8 mouse cellular contexts compared by ENCODE assay signal in genomic region chr19:5965280-5965679, GRCm38 (mm10). TPM values are rescaled to one million over a fixed set of nuclear protein-coding genes. Genes with fewer than 3 reads are reported as not detected.
A peak's percentile ranks its signal among the peaks of the same experiment; 100 is the strongest.
DNase-seq lines count a peak whose midpoint lies in the region; ATAC-seq and TF ChIP-seq lines count a peak whose summit lies in the region.

No protein-coding gene starts in this region.

- peak; percentile 76 to 86 for DNase-seq in adrenal gland, postnatal 36 days
- DNase-seq in left cerebral cortex, adult 2 months (ENCODE audit: extremely low spot score in 1 of 2, low spot score in 2 of 2) = peak; percentile 58 to 66
- DNase-seq in spleen, adult 12 weeks (ENCODE audit: low spot score) = peak; percentile 77

- intact Hi-C loops in left cerebral cortex, adult 2 months (cut with DNase I) = loop anchor here (1.0 to 2.0 kb wide), 3 partner anchors 53 to 162 kb away; partner anchors contain the start of gene Syvn1

- no peak overlapping the region for H3K9ac ChIP-seq in forebrain, embryonic 12.5 days
- no peak overlapping the region for H3K9ac ChIP-seq in forebrain, embryonic 13.5 days

- H3K36me3 ChIP-seq in forebrain, embryonic 12.5 days (replicated peaks) = peaks cover 13% of the 10 kb centered on the region
- peaks cover 8% of the 10 kb centered on the region; the same call in 1 of the 2 replicates for H3K36me3 ChIP-seq in forebrain, embryonic 13.5 days (ENCODE audit: poor library complexity, severe bottlenecking)

- H3K27ac ChIP-seq in forebrain, embryonic 12.5 days = no peak overlapping the region
- no peak overlapping the region for H3K27ac ChIP-seq in forebrain, embryonic 13.5 days
- no peak overlapping the region for H3K27ac ChIP-seq in embryonic fibroblast, embryonic 13.5 days (ENCODE audit: insufficient read depth, low read length)
- H3K27ac ChIP-seq in left cerebral cortex, adult 2 months = no peak overlapping the region

- 12% methylated on average over 4 of the region's 4 CpGs for WGBS in forebrain, embryonic 12.5 days
- 12% methylated on average over 4 of the region's 4 CpGs for WGBS in forebrain, embryonic 13.5 days

- H3K4me1 ChIP-seq in forebrain, embryonic 12.5 days = peaks cover 27% of the 10 kb centered on the region
- peaks cover 31% of the 10 kb centered on the region for H3K4me1 ChIP-seq in forebrain, embryonic 13.5 days
- H3K4me1 ChIP-seq in embryonic fibroblast, embryonic 13.5 days (ENCODE audit: control insufficient read depth, insufficient read depth, low read length) = no peaks in the 10 kb centered on the region

- TF ChIP-seq CTCF in embryonic fibroblast, embryonic 13.5 days (IDR thresholded peaks at IDR 0.05; ENCODE audit: borderline replicate concordance, insufficient read depth, low read length) = peak; percentile 87
- TF ChIP-seq CTCF in left cerebral cortex, adult 2 months (IDR thresholded peaks at IDR 0.05) = peak; percentile 85

- TF ChIP-seq POLR2A in embryonic fibroblast, embryonic 13.5 days (IDR thresholded peaks at IDR 0.05; ENCODE audit: low read depth, low read length) = no peak

- H3K27me3 ChIP-seq in forebrain, embryonic 12.5 days = no peaks in the 10 kb centered on the region
- no peaks in the 10 kb centered on the region for H3K27me3 ChIP-seq in forebrain, embryonic 13.5 days

- H3K4me3 ChIP-seq in forebrain, embryonic 12.5 days (replicated peaks) = no peak overlapping the region
- H3K4me3 ChIP-seq in forebrain, embryonic 13.5 days = no peak overlapping the region
- no peak overlapping the region for H3K4me3 ChIP-seq in embryonic fibroblast, embryonic 13.5 days (ENCODE audit: insufficient read depth, low read length)
- no peak overlapping the region for H3K4me3 ChIP-seq in left cerebral cortex, adult 2 months

- no peak overlapping the region for H3K4me2 ChIP-seq in forebrain, embryonic 12.5 days
- no peak overlapping the region for H3K4me2 ChIP-seq in forebrain, embryonic 13.5 days

- no peaks in the 10 kb centered on the region for H3K9me3 ChIP-seq in forebrain, embryonic 12.5 days
- H3K9me3 ChIP-seq in forebrain, embryonic 13.5 days (replicated peaks) = no peaks in the 10 kb centered on the region

- peak; percentile 67; the same call in 1 of the 2 replicates for ATAC-seq in forebrain, embryonic 12.5 days (ENCODE audit: low FRiP score)
- no peak for ATAC-seq in forebrain, embryonic 13.5 days
- ATAC-seq in hematopoietic stem cell, adult 5-6 weeks (replicated peaks in 1 of 2; ENCODE audit: insufficient read depth in 1 of 2, low FRiP score in 2 of 2, low TSS enrichment in 1 of 2, low read depth in 1 of 2, poor library complexity in 2 of 2, severe bottlenecking in 2 of 2) = peak; percentile 78 to 81
- peak; percentile 70 for ATAC-seq in megakaryocyte, adult 5-6 weeks (ENCODE audit: poor library complexity, severe bottlenecking)

RNA-seq across cellular contexts. Expression of gene Pola2, which starts 1.3 kb away (rescaled TPM):
- 76.8 and 80.4 TPM in 2 replicates for polyA plus RNA-seq in forebrain, embryonic 12.5 days (2016; fragmentation: Nextera tagmentation; extraction: Ambion mirVana)
- polyA plus RNA-seq in forebrain, embryonic 13.5 days (2015; fragmentation: Nextera tagmentation; extraction: Ambion mirVana) = 52.6 and 55.9 TPM in 2 replicates
- 10 to 100 TPM; 22.9 to 23.7 TPM for total RNA-seq in adrenal gland, postnatal 36 days (2021)
- 19.7 and 29.7 TPM in 2 replicates for polyA plus RNA-seq in embryonic fibroblast, embryonic 13.5 days (2011; ENCODE audit: insufficient read length, low read depth, missing spikeins)
- 39.6 and 68.5 TPM in 2 replicates for total RNA-seq in hematopoietic stem cell, adult 5-6 weeks (2017)
- 1 to 10 TPM; 5.0 to 6.4 TPM for total RNA-seq in left cerebral cortex, adult 2 months (2021)
- total RNA-seq in megakaryocyte, adult 5-6 weeks (2015) = 36.9 and 37.7 TPM in 2 replicates
- total RNA-seq in megakaryocyte, adult 5-6 weeks (2017) = 29.0 and 33.7 TPM in 2 replicates

RNA-seq across cellular contexts. Expression of gene Slc22a20, which starts 20.7 kb away (rescaled TPM):
- polyA plus RNA-seq in forebrain, embryonic 12.5 days (2016; fragmentation: Nextera tagmentation; extraction: Ambion mirVana) = not detected in 2 replicates
- not detected in 2 replicates for polyA plus RNA-seq in forebrain, embryonic 13.5 days (2015; fragmentation: Nextera tagmentation; extraction: Ambion mirVana)
- total RNA-seq in adrenal gland, postnatal 36 days (2021) = not detected
- not detected in 2 replicates for polyA plus RNA-seq in embryonic fibroblast, embryonic 13.5 days (2011; ENCODE audit: insufficient read length, low read depth, missing spikeins)
- not detected in 2 replicates for total RNA-seq in hematopoietic stem cell, adult 5-6 weeks (2017)
- total RNA-seq in left cerebral cortex, adult 2 months (2021) = not detected
- 0.16 and 0.20 TPM in 2 replicates for total RNA-seq in megakaryocyte, adult 5-6 weeks (2015)
- total RNA-seq in megakaryocyte, adult 5-6 weeks (2017) = 1.1 and 1.2 TPM in 2 replicates

RNA-seq across cellular contexts. Expression of gene Cdc42ep2, which starts 40.7 kb away (rescaled TPM):
- 2.2 TPM in 2 replicates for polyA plus RNA-seq in forebrain, embryonic 12.5 days (2016; fragmentation: Nextera tagmentation; extraction: Ambion mirVana)
- polyA plus RNA-seq in forebrain, embryonic 13.5 days (2015; fragmentation: Nextera tagmentation; extraction: Ambion mirVana) = 4.2 and 4.6 TPM in 2 replicates
- total RNA-seq in adrenal gland, postnatal 36 days (2021) = 1 to 10 TPM; 6.0 to 6.2 TPM
- 10.4 and 12.1 TPM in 2 replicates for polyA plus RNA-seq in embryonic fibroblast, embryonic 13.5 days (2011; ENCODE audit: insufficient read length, low read depth, missing spikeins)
- 0.25 TPM in 1 of 2 replicates, not detected in the other for total RNA-seq in hematopoietic stem cell, adult 5-6 weeks (2017)
- 1 to 10 TPM; 4.7 to 4.9 TPM for total RNA-seq in left cerebral cortex, adult 2 months (2021)
- 3.0 and 3.4 TPM in 2 replicates for total RNA-seq in megakaryocyte, adult 5-6 weeks (2015)
- total RNA-seq in megakaryocyte, adult 5-6 weeks (2017) = 1.7 and 1.9 TPM in 2 replicates

RNA-seq across cellular contexts. Expression of gene Capn1, which starts 50.4 kb away (rescaled TPM):
- polyA plus RNA-seq in forebrain, embryonic 12.5 days (2016; fragmentation: Nextera tagmentation; extraction: Ambion mirVana) = 2.0 and 3.2 TPM in 2 replicates
- polyA plus RNA-seq in forebrain, embryonic 13.5 days (2015; fragmentation: Nextera tagmentation; extraction: Ambion mirVana) = 1.0 and 1.1 TPM in 2 replicates
- 10 to 100 TPM; 27.9 to 35.6 TPM for total RNA-seq in adrenal gland, postnatal 36 days (2021)
- 46.5 and 57.1 TPM in 2 replicates for polyA plus RNA-seq in embryonic fibroblast, embryonic 13.5 days (2011; ENCODE audit: insufficient read length, low read depth, missing spikeins)
- total RNA-seq in hematopoietic stem cell, adult 5-6 weeks (2017) = 32.4 and 37.5 TPM in 2 replicates
- 10 to 100 TPM; 20.8 to 23.1 TPM for total RNA-seq in left cerebral cortex, adult 2 months (2021)
- total RNA-seq in megakaryocyte, adult 5-6 weeks (2015) = 31.1 and 32.2 TPM in 2 replicates
- total RNA-seq in megakaryocyte, adult 5-6 weeks (2017) = 53.7 and 54.8 TPM in 2 replicates

RNA-seq across cellular contexts. Expression of gene Dpf2, which starts 52.5 kb away (rescaled TPM):
- polyA plus RNA-seq in forebrain, embryonic 12.5 days (2016; fragmentation: Nextera tagmentation; extraction: Ambion mirVana) = 184 and 203 TPM in 2 replicates
- 147 and 169 TPM in 2 replicates for polyA plus RNA-seq in forebrain, embryonic 13.5 days (2015; fragmentation: Nextera tagmentation; extraction: Ambion mirVana)
- total RNA-seq in adrenal gland, postnatal 36 days (2021) = 100 to 1,000 TPM in 1 of 2 experiments, 10 to 100 TPM in 1; 89.6 to 120 TPM
- polyA plus RNA-seq in embryonic fibroblast, embryonic 13.5 days (2011; ENCODE audit: insufficient read length, low read depth, missing spikeins) = 94.7 and 135 TPM in 2 replicates
- 121 and 154 TPM in 2 replicates for total RNA-seq in hematopoietic stem cell, adult 5-6 weeks (2017)
- 100 to 1,000 TPM in 1 of 2 experiments, 10 to 100 TPM in 1; 94.8 to 100 TPM for total RNA-seq in left cerebral cortex, adult 2 months (2021)
- total RNA-seq in megakaryocyte, adult 5-6 weeks (2015) = 52.2 and 52.4 TPM in 2 replicates
- 88.7 and 107 TPM in 2 replicates for total RNA-seq in megakaryocyte, adult 5-6 weeks (2017)
